Mouse (Mus musculus) limb, embryonic 11.5 days (tissue): ENCODE measurements around the gene Rps4x. TPM values are rescaled to one million over a fixed set of nuclear protein-coding genes. Genes with fewer than 3 reads are reported as not detected.
A peak's percentile ranks its signal among the peaks of the same experiment; 100 is the strongest.

Experiments used
- ATAC-seq: fragments of 200-750 bp; cut with Nextera tagmentation; 2 replicates; pipeline ENCODE4 v1.8.0; 2017; ENCODE audit warnings: low read depth; ENCODE audit not compliant: insufficient number of reproducible peaks, low FRiP score, low TSS enrichment
- DNase-seq: peaks from one replicate; pipeline ENCODE4 v3.0.0-alpha.2; 2015; ENCODE audit warnings: low spot score
- H3K27ac ChIP-seq: fragments of 300-500 bp; sonication (generic); replicated peaks from 2 replicates; pipeline ENCODE4 v1.5.1; 2014; ENCODE audit warnings: low read depth, mild to moderate bottlenecking, low read length
- H3K27me3 ChIP-seq: fragments of 300-500 bp; sonication (generic); 2 replicates; pipeline ENCODE4 v1.6.1; 2014; ENCODE audit warnings: mild to moderate bottlenecking, low read length, mixed read lengths; ENCODE audit not compliant: control insufficient read depth, insufficient read depth
- H3K36me3 ChIP-seq: fragments of 300-500 bp; sonication (generic); 2 replicates; pipeline ENCODE4 v1.6.1; 2014; ENCODE audit warnings: mild to moderate bottlenecking, low read length, moderate library complexity, mixed read lengths; ENCODE audit not compliant: control insufficient read depth, insufficient read depth
- H3K4me1 ChIP-seq: fragments of 300-500 bp; sonication (generic); 2 replicates; pipeline ENCODE4 v1.6.1; 2014; ENCODE audit warnings: low read length, mixed read lengths; ENCODE audit not compliant: control insufficient read depth, insufficient read depth
- H3K4me2 ChIP-seq: fragments of 300-500 bp; sonication (generic); 2 replicates; pipeline ENCODE4 v1.6.1; 2014; ENCODE audit warnings: low read depth, mild to moderate bottlenecking, moderate library complexity; ENCODE audit not compliant: severe bottlenecking
- H3K4me3 ChIP-seq: fragments of 300-500 bp; sonication (generic); 2 replicates; pipeline ENCODE4 v1.5.1; 2014; ENCODE audit warnings: low read depth, low read length
- H3K9ac ChIP-seq: fragments of 300-500 bp; sonication (generic); 2 replicates; pipeline ENCODE4 v1.6.1; 2014; ENCODE audit warnings: mild to moderate bottlenecking, low read length
- H3K9me3 ChIP-seq: fragments of 300-500 bp; sonication (generic); 2 replicates; pipeline ENCODE4 v1.6.1; 2016; ENCODE audit warnings: low read length; ENCODE audit not compliant: control insufficient read depth
- WGBS: fragments of 180-500 bp; shearing (Covaris S2); extraction: QIAGEN DNeasy Blood & Tissue Kit; methylation state at CpG from one replicate; pipeline ENCODE4 v1.1.7; 2014; 5-methylcytosine and 5-hydroxymethylcytosine counted together
- polyA plus RNA-seq: library from polyadenylated mRNA; unstranded; fragments of >200 nt; fragmentation: Nextera tagmentation; extraction: Ambion mirVana; gene quantifications from 2 replicates; pipeline ENCODE4 v1.2.1, GENCODE M21; 2014

Gene Rps4x
- polyA plus RNA-seq, 1 experiment from 2014 or later: 777 TPM

DNA sequence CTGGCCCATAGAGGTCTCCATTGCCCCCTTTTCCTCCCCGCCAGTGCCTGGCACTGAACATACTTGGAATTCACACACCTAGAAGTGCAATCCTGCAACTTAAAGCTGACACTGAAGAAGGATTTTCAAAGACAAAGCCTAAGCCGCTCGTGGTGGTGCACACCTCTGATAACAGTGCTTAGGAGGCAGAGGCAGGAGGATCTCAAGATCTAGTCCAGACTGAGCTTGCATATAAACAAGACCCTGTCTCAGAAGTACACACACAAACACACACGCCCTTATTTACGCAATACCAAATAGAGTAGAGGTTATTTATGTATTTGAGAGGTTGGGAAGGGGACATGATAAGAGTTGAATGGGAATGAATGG lies 31.8 kb downstream of the Rps4x start:
- ATAC-seq: no peak; the same call in 1 of the 2 replicates
- no peak for DNase-seq
- Histone ChIP-seq H3K9ac (no peak overlapping the region), H3K27me3 (no peaks in the 10 kb centered on the region), H3K36me3 (no peaks in the 10 kb centered on the region), H3K4me3 (peak overlapping the region; percentile 22), H3K4me2 (peak overlapping the region; percentile 34; the same call in 1 of the 2 replicates), H3K27ac (0 out of 2 replicates have a peak overlapping the region, but pooled peaks have one; percentile 14), H3K4me1 (no peaks in the 10 kb centered on the region), H3K9me3 (no peaks in the 10 kb centered on the region)
- 51% methylated on average over 5 of the region's 5 CpGs for WGBS

DNA sequence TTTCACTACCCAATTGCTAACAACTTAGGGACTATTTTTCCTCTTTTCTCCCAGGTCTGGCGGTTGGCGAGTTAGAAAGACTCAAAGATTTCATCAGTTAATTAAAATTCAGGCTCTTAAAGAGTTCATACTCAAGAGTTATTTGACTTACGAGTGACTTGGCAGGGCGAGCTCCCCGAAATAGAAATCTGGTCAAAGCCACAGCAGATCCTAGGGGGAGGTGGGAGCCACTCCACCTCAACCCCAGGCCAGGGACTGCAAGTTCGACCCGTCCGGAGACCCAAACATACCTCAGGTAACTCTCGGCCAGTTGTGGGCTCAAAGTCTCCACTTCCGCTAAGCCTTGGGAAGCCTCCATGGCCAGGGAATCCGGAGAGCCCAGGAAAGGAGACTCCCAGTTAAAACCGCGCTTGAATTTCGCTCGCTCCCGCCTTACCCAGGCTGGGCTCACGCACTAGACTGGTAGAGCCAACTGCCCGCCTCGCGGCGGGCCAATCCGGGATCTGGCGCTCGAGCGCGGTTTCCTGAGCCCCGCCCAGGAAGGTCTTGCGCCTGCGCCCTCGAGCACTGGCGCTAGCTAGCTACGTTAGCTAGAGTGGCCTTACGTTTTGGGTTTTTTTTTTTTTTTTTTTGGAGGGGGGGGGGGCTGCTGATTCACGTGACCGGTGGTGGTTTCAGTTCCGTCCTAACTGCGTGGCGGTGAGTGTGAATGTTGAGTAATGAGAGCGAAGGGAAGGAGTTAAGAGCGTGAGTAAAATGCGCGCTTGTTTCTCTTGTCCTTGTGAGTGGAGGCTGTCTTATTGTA lies 32.4 kb downstream of the Rps4x start, which contains the start of gene Ercc6l:
TSS of gene Ercc6l (minus strand) at position 474 of the 805 bp plus-strand sequence.
- ATAC-seq (peak; percentile 98), DNase-seq (peak; percentile 87)
- Histone ChIP-seq H3K9ac (peak within 1 kb of the TSS; percentile 53), H3K27ac (peak within 1 kb of the TSS; percentile 62; the same call in 1 of the 2 replicates), H3K27me3 (no peaks in the 10 kb centered on the region), H3K4me2 (peak within 1 kb of the TSS; percentile 34), H3K36me3 (no peaks in the 10 kb centered on the region; the same call in 1 of the 2 replicates), H3K4me3 (peak within 1 kb of the TSS; percentile 44), H3K9me3 (no peaks in the 10 kb centered on the region), H3K4me1 (no peaks in the 10 kb centered on the region)
- WGBS: 13% methylated on average over 42 of the region's 42 CpGs

DNA sequence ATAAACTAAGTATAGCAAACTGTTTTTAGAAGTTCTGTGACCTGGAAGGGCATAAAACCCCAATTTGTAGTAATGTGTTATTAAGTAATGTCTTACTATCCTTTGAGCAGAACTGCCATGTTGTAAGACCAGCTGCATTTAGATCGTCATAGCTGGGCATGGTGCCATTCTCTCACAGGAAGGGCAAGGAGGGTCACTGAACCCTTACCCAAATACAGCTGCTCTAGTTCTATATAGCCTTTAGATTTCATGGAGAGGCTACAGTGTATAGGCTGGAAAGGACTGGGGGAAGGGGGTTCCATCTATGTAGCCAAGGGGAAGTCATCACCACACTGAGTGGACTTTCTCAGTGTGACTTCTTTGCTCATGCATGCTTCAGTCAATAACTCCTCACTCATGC lies 48.0 kb downstream of the Rps4x start:
- H3K4me1 ChIP-seq: no peaks in the 10 kb centered on the region
- no peak overlapping the region for H3K4me2 ChIP-seq
- H3K4me3 ChIP-seq: no peak overlapping the region
- H3K27me3 ChIP-seq: 0 out of 2 replicates have a peak, but pooled peaks cover 2% of the 10 kb centered on the region
- H3K9me3 ChIP-seq: no peaks in the 10 kb centered on the region
- H3K36me3 ChIP-seq: peaks cover 2% of the 10 kb centered on the region; the same call in 1 of the 2 replicates
- WGBS: 75% methylated on average over 1 of the region's 1 CpGs
- no peak overlapping the region for H3K27ac ChIP-seq
- DNase-seq (no peak), ATAC-seq (no peak)
- H3K9ac ChIP-seq: no peak overlapping the region

Other genes with a start within 250 kb of the Rps4x start
- gene Rtl5, start 118.1 kb downstream of the Rps4x start, polyA plus RNA-seq: 1.6 and 4.0 TPM in 2 replicates
- 71.6 and 82.4 TPM in 2 replicates for gene Pin4, start 69.9 kb downstream of the Rps4x start, polyA plus RNA-seq
- gene Ercc6l, start 32.3 kb downstream of the Rps4x start, polyA plus RNA-seq: 25.0 and 26.4 TPM in 2 replicates
- gene Cited1, start 62.8 kb upstream of the Rps4x start, polyA plus RNA-seq: 28.7 and 30.4 TPM in 2 replicates